Mouse (Mus musculus) embryonic facial prominence, embryonic 10.5 days (tissue): Measurements from ENCODE around the gene Nod2. TPM values are rescaled to one million over a fixed set of nuclear protein-coding genes. Genes with fewer than 3 reads are reported as not detected.

Experiments
- DNase-seq: peaks from one replicate; pipeline ENCODE4 v3.0.0-alpha.2; 2017; ENCODE audit warnings: low spot score
- H3K27ac ChIP-seq: fragments of 300-500 bp; sonication (generic); replicated peaks from 2 replicates; pipeline ENCODE4 v1.5.1; 2016; ENCODE audit warnings: mild to moderate bottlenecking
- H3K27me3 ChIP-seq: fragments of 300-500 bp; sonication (generic); replicated peaks from 2 replicates; pipeline ENCODE4 v1.6.1; 2016; ENCODE audit warnings: low read depth, mild to moderate bottlenecking; ENCODE audit not compliant: poor library complexity, severe bottlenecking
- H3K36me3 ChIP-seq: fragments of 300-500 bp; sonication (generic); replicated peaks from 2 replicates; pipeline ENCODE4 v1.6.1; 2016; ENCODE audit warnings: mild to moderate bottlenecking, moderate library complexity
- H3K4me1 ChIP-seq: fragments of 300-500 bp; sonication (generic); 2 replicates; pipeline ENCODE4 v1.6.1; 2016
- H3K4me3 ChIP-seq: fragments of 300-500 bp; sonication (generic); 2 replicates; pipeline ENCODE4 v1.5.1; 2016; ENCODE audit warnings: mild to moderate bottlenecking, moderate library complexity
- H3K9me3 ChIP-seq: fragments of 300-500 bp; sonication (generic); 2 replicates; pipeline ENCODE4 v1.6.1; 2016; ENCODE audit warnings: mild to moderate bottlenecking
- WGBS: fragments of 180-500 bp; shearing (Covaris S2); methylation state at CpG from one replicate; pipeline ENCODE4 v1.1.7; 2016; 5-methylcytosine and 5-hydroxymethylcytosine counted together
- polyA plus RNA-seq: library from polyadenylated mRNA; unstranded; fragments of >200 nt; fragmentation: Nextera tagmentation; extraction: Ambion mirVana; gene quantifications from 2 replicates; pipeline ENCODE4 v1.2.1, GENCODE M21; 2016

The Nod2 gene
- polyA plus RNA-seq, 1 experiment from 2014 or later, result 0.12 TPM

- 86% methylated on average over 6 of the region's 6 CpGs for WGBS
- Histone ChIP-seq H3K27ac (no peak overlapping the region), H3K4me1 (peaks cover 35% of the 10 kb centered on the region), H3K4me3 (no peak overlapping the region), H3K27me3 (no peaks in the 10 kb centered on the region; the same call in 1 of the 2 replicates), H3K9me3 (no peaks in the 10 kb centered on the region), H3K36me3 (no peaks in the 10 kb centered on the region)
- DNase-seq, result peak; percentile 2
Measured at GRCm38 (mm10) chr8:88689891-88690290, 42.8 kb downstream of the Nod2 start.

GRCm38 (mm10) chr8:88691342-88691948 lies 44.3 kb downstream of the Nod2 start:
- Histone ChIP-seq H3K36me3 (no peaks in the 10 kb centered on the region), H3K27ac (no peak overlapping the region), H3K4me1 (peaks cover 39% of the 10 kb centered on the region), H3K9me3 (no peaks in the 10 kb centered on the region), H3K27me3 (peaks cover 4% of the 10 kb centered on the region; the same call in 1 of the 2 replicates), H3K4me3 (no peak overlapping the region)
- DNase-seq, result peak; percentile 7
- 59% methylated on average over 4 of the region's 4 CpGs for WGBS

- no peaks in the 10 kb centered on the region for H3K36me3 ChIP-seq
- WGBS, result 44% methylated on average over 7 of the region's 7 CpGs
- peak; percentile 10 for DNase-seq
- H3K27ac ChIP-seq, result no peak overlapping the region
- peaks cover 39% of the 10 kb centered on the region for H3K4me1 ChIP-seq
- H3K27me3 ChIP-seq, result peaks cover 4% of the 10 kb centered on the region; the same call in 1 of the 2 replicates
- no peaks in the 10 kb centered on the region for H3K9me3 ChIP-seq
- H3K4me3 ChIP-seq, result no peak overlapping the region
Measured at GRCm38 (mm10) chr8:88691961-88692360, 44.8 kb downstream of the Nod2 start.

- H3K27me3 ChIP-seq, result peaks cover 4% of the 10 kb centered on the region; the same call in 1 of the 2 replicates
Measured at GRCm38 (mm10) chr8:88692866-88693265, 45.8 kb downstream of the Nod2 start.

GRCm38 (mm10) chr8:88693376-88693775 lies 46.3 kb downstream of the Nod2 start:
- H3K36me3 ChIP-seq, result no peaks in the 10 kb centered on the region
- H3K27ac ChIP-seq, result no peak overlapping the region
- DNase-seq, result peak; percentile 44
- peaks cover 4% of the 10 kb centered on the region; the same call in 1 of the 2 replicates for H3K27me3 ChIP-seq
- H3K9me3 ChIP-seq, result no peaks in the 10 kb centered on the region
- H3K4me1 ChIP-seq, result peaks cover 50% of the 10 kb centered on the region
- WGBS, result 61% methylated on average over 4 of the region's 4 CpGs
- H3K4me3 ChIP-seq, result no peak overlapping the region

More at GRCm38 (mm10) chr8:88692866-88693265, 45.8 kb downstream of the Nod2 start:
- Histone ChIP-seq H3K4me3 (no peak overlapping the region), H3K4me1 (peaks cover 47% of the 10 kb centered on the region), H3K27ac (no peak overlapping the region), H3K36me3 (no peaks in the 10 kb centered on the region), H3K9me3 (no peaks in the 10 kb centered on the region)
- 86% methylated on average over 6 of the region's 6 CpGs for WGBS
- peak; percentile 7 for DNase-seq

- DNase-seq, result peak; percentile 6
- WGBS, result 78% methylated on average over 7 of the region's 7 CpGs
- Histone ChIP-seq H3K27me3 (peaks cover 4% of the 10 kb centered on the region; the same call in 1 of the 2 replicates), H3K36me3 (no peaks in the 10 kb centered on the region), H3K27ac (no peak overlapping the region), H3K4me1 (peaks cover 50% of the 10 kb centered on the region), H3K9me3 (no peaks in the 10 kb centered on the region), H3K4me3 (no peak overlapping the region)
Measured at GRCm38 (mm10) chr8:88694291-88694690, 47.2 kb downstream of the Nod2 start.

- Histone ChIP-seq H3K9me3 (no peaks in the 10 kb centered on the region), H3K36me3 (no peaks in the 10 kb centered on the region), H3K27me3 (peaks cover 4% of the 10 kb centered on the region; the same call in 1 of the 2 replicates), H3K4me3 (peak overlapping the region; percentile 92), H3K4me1 (peaks cover 48% of the 10 kb centered on the region), H3K27ac (no peak overlapping the region)
- DNase-seq, result peak; percentile 5
- 30% methylated on average over 7 of the region's 7 CpGs for WGBS
Measured at GRCm38 (mm10) chr8:88696228-88696627, 49.1 kb downstream of the Nod2 start.

- peak within 1 kb of the TSS; percentile 88 for H3K27ac ChIP-seq
- peak; percentile 99 for DNase-seq
- peaks cover 4% of the 10 kb centered on the region; the same call in 1 of the 2 replicates for H3K27me3 ChIP-seq
- H3K9me3 ChIP-seq, result no peaks in the 10 kb centered on the region
- H3K36me3 ChIP-seq, result no peaks in the 10 kb centered on the region
- H3K4me1 ChIP-seq, result peaks cover 41% of the 10 kb centered on the region
- under 1% methylated on average over 80 of the region's 80 CpGs for WGBS
- peak within 1 kb of the TSS; percentile 92 for H3K4me3 ChIP-seq
Measured at GRCm38 (mm10) chr8:88696721-88697641, 49.9 kb downstream of the Nod2 start, which contains the start of gene Cyld. Gene Cyld (plus strand): TSS chr8:88697028.

- H3K27me3 ChIP-seq, result peaks cover 4% of the 10 kb centered on the region; the same call in 1 of the 2 replicates
- 21% methylated on average over 4 of the region's 4 CpGs for WGBS
- no peaks in the 10 kb centered on the region for H3K9me3 ChIP-seq
- no peak for DNase-seq
- H3K27ac ChIP-seq, result peak overlapping the region; percentile 88
- H3K4me1 ChIP-seq, result peaks cover 34% of the 10 kb centered on the region
- peak overlapping the region; percentile 92 for H3K4me3 ChIP-seq
- H3K36me3 ChIP-seq, result no peaks in the 10 kb centered on the region
Measured at GRCm38 (mm10) chr8:88697642-88698031, 50.5 kb downstream of the Nod2 start.

- WGBS, result 57% methylated on average over 2 of the region's 2 CpGs
- Histone ChIP-seq H3K4me3 (peak overlapping the region; percentile 92), H3K9me3 (no peaks in the 10 kb centered on the region), H3K4me1 (peaks cover 30% of the 10 kb centered on the region), H3K36me3 (no peaks in the 10 kb centered on the region), H3K27ac (no peak overlapping the region), H3K27me3 (peaks cover 4% of the 10 kb centered on the region; the same call in 1 of the 2 replicates)
- DNase-seq, result no peak
Measured at GRCm38 (mm10) chr8:88698048-88698447, 50.9 kb downstream of the Nod2 start.

GRCm38 (mm10) chr8:88701611-88702010 lies 54.5 kb downstream of the Nod2 start:
- H3K27ac ChIP-seq, result no peak overlapping the region
- WGBS, result 35% methylated on average over 2 of the region's 2 CpGs
- peaks cover 10% of the 10 kb centered on the region for H3K4me1 ChIP-seq

GRCm38 (mm10) chr8:88702816-88703215 lies 55.7 kb downstream of the Nod2 start:
- no peaks in the 10 kb centered on the region for H3K9me3 ChIP-seq
- peaks cover 3% of the 10 kb centered on the region for H3K4me1 ChIP-seq
- DNase-seq, result no peak
- no peak overlapping the region for H3K27ac ChIP-seq
- 87% methylated on average over 3 of the region's 3 CpGs for WGBS
- H3K36me3 ChIP-seq, result no peaks in the 10 kb centered on the region
- no peak overlapping the region for H3K4me3 ChIP-seq
- no peaks in the 10 kb centered on the region for H3K27me3 ChIP-seq

More at GRCm38 (mm10) chr8:88701611-88702010, 54.5 kb downstream of the Nod2 start:
- H3K4me3 ChIP-seq, result no peak overlapping the region
- no peaks in the 10 kb centered on the region for H3K9me3 ChIP-seq
- no peaks in the 10 kb centered on the region for H3K27me3 ChIP-seq
- DNase-seq, result no peak
- no peaks in the 10 kb centered on the region for H3K36me3 ChIP-seq
